Mouse (Mus musculus): ENCODE measurements around the gene Nrf1.

Nrf1 gene

GRCm38 (mm10) chr6:30176496-30176895 lies 128.7 kb downstream of the Nrf1 start:
- no peak for DNase-seq (ENCODE audit: low spot score)

- no peak for DNase-seq (ENCODE audit: low spot score)
Measured at GRCm38 (mm10) chr6:30177305-30177704, 129.5 kb downstream of the Nrf1 start.

GRCm38 (mm10) chr6:30178023-30178639 lies 130.3 kb downstream of the Nrf1 start:
- DNase-seq (ENCODE audit: low spot score) = no peak

GRCm38 (mm10) chr6:30179046-30179445 lies 131.3 kb downstream of the Nrf1 start:
- no peak for DNase-seq (ENCODE audit: low spot score)

GRCm38 (mm10) chr6:30180321-30180720 lies 132.5 kb downstream of the Nrf1 start:
- DNase-seq (ENCODE audit: low spot score) = no peak

- DNase-seq (ENCODE audit: low spot score) = no peak
Measured at GRCm38 (mm10) chr6:30182038-30182437, 134.2 kb downstream of the Nrf1 start.

GRCm38 (mm10) chr6:30183624-30184023 lies 135.8 kb downstream of the Nrf1 start:
- no peak for DNase-seq (ENCODE audit: low spot score)

- no peak for DNase-seq (ENCODE audit: low spot score)
Measured at GRCm38 (mm10) chr6:30195656-30196055, 147.9 kb downstream of the Nrf1 start.

GRCm38 (mm10) chr6:30196143-30196542 lies 148.4 kb downstream of the Nrf1 start:
- DNase-seq (ENCODE audit: low spot score) = no peak

All from layer of hippocampus, adult 11-12 months (tissue).